7 mouse cellular contexts compared by ENCODE assay signal in the genomic region with DNA sequence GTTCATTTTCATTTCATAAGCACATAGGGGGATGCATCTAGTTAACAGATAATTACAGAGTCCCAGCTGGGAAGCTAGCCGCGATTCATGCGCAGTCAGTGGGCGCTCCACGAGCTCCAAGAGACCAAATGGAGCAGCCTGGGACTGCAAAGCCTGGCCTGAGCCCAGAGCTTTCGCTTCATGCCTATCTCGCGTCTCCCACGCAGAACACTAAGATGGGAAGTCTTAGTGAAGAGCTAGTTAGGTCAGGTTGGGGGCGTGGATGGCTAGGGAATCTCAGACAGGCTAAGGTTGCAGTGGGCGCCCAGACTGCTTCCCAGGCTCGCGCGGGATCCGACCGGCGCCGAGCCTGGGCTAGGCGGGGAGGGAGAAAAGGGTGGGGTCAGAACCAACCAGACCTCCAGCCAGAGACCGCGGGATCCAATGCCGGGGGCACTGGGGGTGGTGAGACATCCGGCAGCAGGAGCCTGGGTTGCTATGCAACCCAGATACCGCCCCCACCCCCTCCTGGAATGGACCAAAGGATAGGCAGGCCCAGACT. TPM values are rescaled to one million over a fixed set of nuclear protein-coding genes. Genes with fewer than 3 reads are reported as not detected.
A peak's percentile ranks its signal among the peaks of the same experiment; 100 is the strongest.
DNase-seq lines count a peak whose midpoint lies in the region; ATAC-seq and TF ChIP-seq lines count a peak whose summit lies in the region.

No protein-coding gene starts in this region.

- no peaks in the 10 kb centered on the region for H3K9me3 ChIP-seq in MEL (replicated peaks; ENCODE audit: insufficient read depth, low read length)
- no peaks in the 10 kb centered on the region for H3K9me3 ChIP-seq in hindbrain, embryonic 13.5 days

- TF ChIP-seq EP300 in MEL (IDR thresholded peaks at IDR 0.05; ENCODE audit: low read depth in 1 of 2, low read length in 2 of 2), result no peak

- ATAC-seq in frontal cortex, adult (ENCODE audit: low TSS enrichment), result peak; percentile 76
- ATAC-seq in hindbrain, embryonic 13.5 days (ENCODE audit: low FRiP score), result peak; percentile 67
- ATAC-seq in megakaryocyte, adult 5-6 weeks (ENCODE audit: poor library complexity, severe bottlenecking), result peak; percentile 1; the same call in 1 of the 2 replicates

- H3K36me3 ChIP-seq in MEL (ENCODE audit: control insufficient read depth in 1 of 2, insufficient read depth in 2 of 2, low read length in 2 of 2), result no peaks in the 10 kb centered on the region
- H3K36me3 ChIP-seq in hindbrain, embryonic 13.5 days, result peaks cover 3% of the 10 kb centered on the region; the same call in 1 of the 2 replicates
- H3K36me3 ChIP-seq in small intestine, adult 2 months (ENCODE audit: control insufficient read depth, insufficient read depth, low read length), result peaks cover 2% of the 10 kb centered on the region; the same call in 1 of the 2 replicates

- H3K4me3 ChIP-seq in MEL (ENCODE audit: control insufficient read depth in 1 of 2, insufficient read depth in 1 of 2, low read depth in 2 of 2, low read length in 2 of 2), result peak overlapping the region; percentile 81 to 93
- peak overlapping the region; percentile 69 for H3K4me3 ChIP-seq in hindbrain, embryonic 13.5 days
- H3K4me3 ChIP-seq in small intestine, adult 2 months (ENCODE audit: low read depth, low read length), result peak overlapping the region; percentile 54

- TF ChIP-seq POLR2A in MEL (IDR thresholded peaks at IDR 0.05; ENCODE audit: control insufficient read depth in 1 of 2, insufficient read depth in 1 of 2, low read depth in 1 of 2, low read length in 2 of 2, poor library complexity in 1 of 2), result no peak
- TF ChIP-seq POLR2A in small intestine, adult 2 months (IDR thresholded peaks at IDR 0.05; ENCODE audit: low read depth, low read length), result no peak

- no peak overlapping the region for H3K27ac ChIP-seq in MEL (ENCODE audit: control insufficient read depth, low read depth, low read length)
- peak overlapping the region; percentile 88 for H3K27ac ChIP-seq in hindbrain, embryonic 13.5 days
- no peak overlapping the region for H3K27ac ChIP-seq in small intestine, adult 2 months (ENCODE audit: insufficient read depth, low read depth, low read length)

- H3K4me2 ChIP-seq in hindbrain, embryonic 13.5 days, result peak overlapping the region; percentile 95

- peak overlapping the region; percentile 37 for H3K9ac ChIP-seq in MEL (ENCODE audit: control insufficient read depth, low read depth, low read length, poor library complexity, severe bottlenecking)
- peak overlapping the region; percentile 88 for H3K9ac ChIP-seq in hindbrain, embryonic 13.5 days

- TF ChIP-seq RAD21 in MEL (IDR thresholded peaks at IDR 0.05; ENCODE audit: low read depth, low read length), result no peak

- no peak for TF ChIP-seq CTCF in MEL (IDR thresholded peaks at IDR 0.05 in 2 of 3, conservative IDR thresholded peaks at IDR 0.05 in 1 of 3; ENCODE audit: control insufficient read depth in 1 of 3, insufficient read depth in 1 of 3, low read depth in 2 of 3, low read length in 3 of 3, poor library complexity in 1 of 3, severe bottlenecking in 1 of 3)
- TF ChIP-seq CTCF in small intestine, adult 2 months (IDR thresholded peaks at IDR 0.05; ENCODE audit: extremely low read depth, insufficient read length, insufficient replicate concordance, low read depth, low read length), result no peak

- no peaks in the 10 kb centered on the region for H3K27me3 ChIP-seq in MEL (ENCODE audit: control insufficient read depth in 1 of 2, insufficient read depth in 2 of 2, low read length in 2 of 2)
- H3K27me3 ChIP-seq in hindbrain, embryonic 13.5 days, result 0 out of 2 replicates have a peak, but pooled peaks cover 6% of the 10 kb centered on the region
- H3K27me3 ChIP-seq in small intestine, adult 2 months (ENCODE audit: control insufficient read depth, insufficient read depth, low read length), result peaks cover 29% of the 10 kb centered on the region

- H3K4me1 ChIP-seq in MEL (ENCODE audit: control insufficient read depth in 1 of 2, insufficient read depth in 2 of 2, low read length in 2 of 2), result 0 out of 4 replicates have a peak, but pooled peaks cover 0 to 4% of the 10 kb centered on the region in 2 experiments
- H3K4me1 ChIP-seq in hindbrain, embryonic 13.5 days (replicated peaks), result peaks cover 68% of the 10 kb centered on the region
- peaks cover 9% of the 10 kb centered on the region for H3K4me1 ChIP-seq in small intestine, adult 2 months (ENCODE audit: control insufficient read depth, insufficient read depth, insufficient read length, low read length)

- 0% methylated on average over 24 of the region's 24 CpGs for WGBS in hindbrain, embryonic 13.5 days
- 3% methylated on average over 24 of the region's 24 CpGs for WGBS in small intestine, adult 2 months

- intact Hi-C loops in left cerebral cortex, postnatal 10 days (cut with DNase I), result loop anchor here (5.0 kb wide), 1 partner anchor 234 kb away; no protein-coding TSS in a partner anchor

- no peak for DNase-seq in MEL (ENCODE audit: low read depth, low spot score)
- peak; percentile 33 for DNase-seq in adrenal gland, postnatal 25 days
- DNase-seq in left cerebral cortex, postnatal 10 days (ENCODE audit: extremely low spot score in 1 of 2, low spot score in 2 of 2), result peak; percentile 73 to 77

- peaks cover 5% of the 10 kb centered on the region; the same call in 1 of the 2 replicates for H3K79me2 ChIP-seq in MEL (ENCODE audit: control insufficient read depth, insufficient read depth, low read length, poor library complexity)

TF ChIP-seq in MEL, 35 proteins besides CTCF, POLR2A, EP300 and RAD21:
- TF ChIP-seq KAT2A (conservative IDR thresholded peaks at IDR 0.05; ENCODE audit: low read depth, low read length) (no peak), E2F4 (IDR thresholded peaks at IDR 0.05; ENCODE audit: borderline replicate concordance, low read depth, low read length) (no peak), TCF12 (IDR thresholded peaks at IDR 0.05; ENCODE audit: low read depth, low read length) (no peak), ZKSCAN1 (IDR thresholded peaks at IDR 0.05; ENCODE audit: low read depth, low read length) (no peak), ELF1 (IDR thresholded peaks at IDR 0.05; ENCODE audit: low read depth, low read length) (no peak), UBTF (IDR thresholded peaks at IDR 0.05; ENCODE audit: borderline replicate concordance, insufficient read depth, low read depth, low read length) (no peak), RCOR1 (IDR thresholded peaks at IDR 0.05; ENCODE audit: low read depth, low read length) (no peak), ZNF384 (IDR thresholded peaks at IDR 0.05; ENCODE audit: low read depth, low read length) (no peak), JUND (IDR thresholded peaks at IDR 0.05; ENCODE audit: low read depth, low read length) (no peak), POLR2AphosphoS2 (IDR thresholded peaks at IDR 0.05; ENCODE audit: low read length) (no peak), MYB (IDR thresholded peaks at IDR 0.05; ENCODE audit: low read depth, low read length) (no peak), TBP (IDR thresholded peaks at IDR 0.05; ENCODE audit: low read depth, low read length) (no peak)

RNA-seq across cellular contexts. Expression of a gene that starts 0.9 kb away (rescaled TPM):
- total RNA-seq in MEL (2012; rRNA removed), result 4.2 and 6.0 TPM in 2 replicates
- polyA plus RNA-seq in MEL (2012; ENCODE audit: insufficient read depth in 1 of 2, insufficient read length in 2 of 2, low read depth in 1 of 2, low replicate concordance in 2 of 2, missing spikeins in 1 of 2), result 10 to 100 TPM in 1 of 2 experiments, not detected in 1; 11.2 TPM
- 11.4 and 14.2 TPM in 2 replicates for total RNA-seq in adrenal gland, postnatal 25 days (2021)
- 15.4 and 15.5 TPM in 2 replicates for polyA plus RNA-seq in hindbrain, embryonic 13.5 days (2015; fragmentation: Nextera tagmentation; extraction: Ambion mirVana)
- total RNA-seq in left cerebral cortex, postnatal 10 days (2021), result 1 to 10 TPM; 7.2 to 10.0 TPM
- total RNA-seq in megakaryocyte, adult 5-6 weeks (2015), result 507 and 516 TPM in 2 replicates
- 307 and 321 TPM in 2 replicates for total RNA-seq in megakaryocyte, adult 5-6 weeks (2017)
- 11.0 and 15.9 TPM in 2 replicates for polyA plus RNA-seq in small intestine, adult 2 months (2012; rRNA removed)

Comparison
In these comparisons a context has a peak if more than half of its experiments do, and no peak if none do; other contexts are left out.
1. ATAC-seq: peak in every context shown above with its lines; median percentile 76 in frontal cortex, adult; 67 in hindbrain, embryonic 13.5 days; 1 in megakaryocyte, adult 5-6 weeks.
2. RNA of a gene that starts 0.9 kb away (total RNA-seq): 307 to 516 TPM in megakaryocyte, adult 5-6 weeks; 11.4 to 14.2 TPM in adrenal gland, postnatal 25 days, 7.2 to 10.0 TPM in left cerebral cortex, postnatal 10 days and 4.2 to 6.0 TPM in MEL; every median in the first group is over 10 times any median in the second.
3. Peak in every context shown above with its lines, with median percentiles within 50 percentile points of each other: H3K4me3 ChIP-seq.